Mouse (Mus musculus): ENCODE data around the gene Gm20390.

DNA sequence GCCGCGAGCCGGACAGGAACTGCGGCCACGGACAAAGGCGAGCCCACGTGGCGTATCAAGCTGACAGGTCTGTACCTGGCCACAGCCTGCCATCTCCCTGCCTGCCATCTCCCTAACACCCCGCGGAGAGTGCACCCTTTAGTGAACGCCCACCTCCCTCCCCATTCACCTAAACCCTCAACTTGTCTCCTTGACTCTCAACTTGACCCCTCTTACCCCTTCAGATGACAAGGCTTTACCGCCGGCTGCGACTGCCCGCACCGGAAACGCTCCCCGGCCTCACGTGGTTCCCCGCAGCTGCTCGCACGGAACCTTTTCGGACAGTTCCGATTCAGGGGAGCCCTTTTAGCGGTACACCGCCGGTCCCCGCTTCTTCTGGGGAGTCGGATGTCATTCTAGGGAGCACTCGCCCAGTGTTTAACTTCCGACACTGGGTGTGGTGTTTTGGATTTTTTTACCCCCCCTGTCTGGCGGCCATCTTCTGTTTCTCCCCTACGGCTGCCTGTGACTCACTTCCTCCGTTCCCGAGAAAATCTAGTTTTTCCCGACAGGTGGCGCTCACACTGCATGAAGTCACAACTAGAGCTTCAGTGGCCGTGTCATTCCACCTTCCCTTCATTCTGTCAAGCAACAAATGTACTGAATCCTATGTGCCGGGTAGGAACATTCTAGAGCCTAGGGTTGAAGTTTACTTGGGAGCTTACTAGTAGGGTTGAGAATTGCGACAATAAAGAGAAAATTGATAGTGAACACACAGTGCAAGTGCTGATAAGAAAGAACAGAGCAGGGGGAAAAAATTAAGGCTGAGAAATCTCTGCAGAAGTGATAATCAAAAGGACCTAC is at the start of gene Gm20390, which contains the start of gene Nme1:
- TF ChIP-seq CTCF (IDR thresholded peaks at IDR 0.05; ENCODE audit: low read depth) (peak; percentile 97), EP300 (optimal IDR thresholded peaks at IDR 0.05) (peak; percentile 96)

Measured in stomach, postnatal 0 days (tissue).